Mouse (Mus musculus): Measurements from ENCODE around the gene Lrp1.

The Lrp1 gene

GRCm38 (mm10) chr10:127598607-127599006 is 22.3 kb downstream of the Lrp1 start:
- in situ Hi-C loops (cut with MboI; ENCODE audit: unreplicated experiment in 2 of 2): no loop called here

- in situ Hi-C loops (cut with MboI; ENCODE audit: unreplicated experiment in 2 of 2): no loop called here
Observed at GRCm38 (mm10) chr10:127597311-127597901, 23.5 kb downstream of the Lrp1 start.

DNA sequence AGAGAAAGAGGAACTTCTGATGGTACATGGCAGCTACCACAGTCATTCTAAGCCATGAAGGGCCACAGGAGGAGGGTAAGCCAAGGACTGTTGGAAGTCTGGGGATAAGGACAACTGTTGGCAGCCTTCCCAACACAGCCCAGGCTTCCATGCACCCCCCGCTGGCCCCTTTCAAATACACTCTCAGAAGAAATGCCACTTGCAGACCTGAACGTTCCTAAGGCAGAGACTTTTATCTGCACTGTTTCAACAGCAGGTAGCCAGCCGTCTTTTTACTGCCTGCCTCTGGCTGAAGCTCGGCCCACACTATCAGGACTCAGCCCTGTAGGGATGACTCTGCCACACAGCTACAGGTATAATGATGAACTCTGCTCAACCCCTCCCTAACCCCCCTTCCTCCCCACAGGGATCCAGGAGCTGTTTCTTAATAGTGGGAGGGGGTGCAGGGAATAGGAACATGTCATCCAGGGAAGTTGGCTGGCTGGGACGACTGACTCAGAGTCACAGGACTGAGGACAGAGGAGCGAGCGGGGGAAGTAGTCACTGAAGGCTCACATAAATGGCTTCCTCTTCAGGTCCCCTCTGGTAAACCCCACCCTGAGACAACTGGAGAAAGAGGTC is 24.5 kb downstream of the Lrp1 start:
- in situ Hi-C loops (cut with MboI; ENCODE audit: unreplicated experiment in 2 of 2): no loop called here

GRCm38 (mm10) chr10:127594930-127595715 is 25.8 kb downstream of the Lrp1 start:
- in situ Hi-C loops (cut with MboI; ENCODE audit: unreplicated experiment in 2 of 2): no loop called here

- in situ Hi-C loops (cut with MboI; ENCODE audit: unreplicated experiment in 2 of 2): no loop called here
Observed at GRCm38 (mm10) chr10:127594405-127594804, 26.5 kb downstream of the Lrp1 start.

- in situ Hi-C loops (cut with MboI; ENCODE audit: unreplicated experiment in 2 of 2): no loop called here
Observed at GRCm38 (mm10) chr10:127592850-127593249, 28.1 kb downstream of the Lrp1 start.

- in situ Hi-C loops (cut with MboI; ENCODE audit: unreplicated experiment in 2 of 2): no loop called here
Observed at GRCm38 (mm10) chr10:127592423-127592822, 28.5 kb downstream of the Lrp1 start.

- in situ Hi-C loops (cut with MboI; ENCODE audit: unreplicated experiment in 2 of 2): no loop called here
Observed at GRCm38 (mm10) chr10:127591514-127591913, 29.4 kb downstream of the Lrp1 start.

DNA sequence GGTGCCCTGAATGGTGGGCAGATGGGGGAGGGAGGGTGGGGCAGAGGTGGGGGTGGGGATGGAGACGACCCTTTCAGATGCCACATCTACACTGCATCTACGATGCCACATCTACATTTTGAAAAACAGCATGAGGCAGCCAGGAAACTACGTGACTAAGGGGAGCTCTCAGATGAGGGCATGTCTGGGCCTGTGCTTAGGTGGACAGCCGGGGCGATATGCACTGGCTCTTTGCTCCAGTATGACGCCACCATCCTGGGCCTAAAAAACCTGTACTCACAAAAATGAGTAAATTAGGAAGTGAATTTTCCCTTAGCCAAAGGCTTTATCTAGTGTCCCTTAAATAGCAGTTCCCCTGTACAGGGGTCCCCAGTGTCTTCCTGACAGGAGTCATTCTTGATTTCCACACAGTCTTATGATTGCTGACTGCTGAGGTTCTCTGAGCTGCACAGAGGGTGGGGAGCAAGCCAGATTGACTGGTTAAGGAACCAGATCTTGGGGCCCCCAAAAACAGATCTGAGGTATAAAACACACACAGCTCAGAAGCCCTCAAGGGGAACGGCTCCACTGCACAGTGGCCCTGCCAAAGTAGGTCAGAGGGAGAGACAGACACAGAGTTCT is 30.0 kb downstream of the Lrp1 start:
- in situ Hi-C loops (cut with MboI; ENCODE audit: unreplicated experiment in 2 of 2): no loop called here

- in situ Hi-C loops (cut with MboI; ENCODE audit: unreplicated experiment in 2 of 2): no loop called here
Observed at GRCm38 (mm10) chr10:127590256-127590655, 30.7 kb downstream of the Lrp1 start.

- in situ Hi-C loops (cut with MboI; ENCODE audit: unreplicated experiment in 2 of 2): no loop called here
Observed at GRCm38 (mm10) chr10:127587776-127588175, 33.2 kb downstream of the Lrp1 start.

DNA sequence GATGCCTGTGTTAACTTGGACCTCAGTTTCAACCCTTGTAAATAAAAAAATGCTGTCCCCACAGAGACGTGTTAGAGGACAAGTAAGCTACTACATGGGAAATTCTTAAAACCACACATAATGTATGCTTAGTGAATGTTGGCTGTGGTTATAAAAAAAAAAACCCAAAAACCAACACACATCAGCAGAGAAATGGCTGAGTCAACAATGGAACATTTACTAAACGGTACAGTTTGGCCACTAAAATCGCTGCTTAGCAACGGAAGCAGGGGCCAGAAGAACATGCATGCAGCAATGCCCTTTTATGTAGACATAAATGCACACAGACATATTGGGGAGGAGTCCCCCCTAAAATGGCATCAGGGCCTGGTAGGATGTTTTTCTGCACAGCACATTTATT is 34.7 kb downstream of the Lrp1 start:
- in situ Hi-C loops (cut with MboI; ENCODE audit: unreplicated experiment in 2 of 2): no loop called here

- in situ Hi-C loops (cut with MboI; ENCODE audit: unreplicated experiment in 2 of 2): no loop called here
Observed at GRCm38 (mm10) chr10:127585598-127585997, 35.4 kb downstream of the Lrp1 start.

- in situ Hi-C loops (cut with MboI; ENCODE audit: unreplicated experiment in 2 of 2): no loop called here
Observed at GRCm38 (mm10) chr10:127583649-127584048, 37.3 kb downstream of the Lrp1 start.

GRCm38 (mm10) chr10:127581291-127581690 is 39.7 kb downstream of the Lrp1 start:
- in situ Hi-C loops (cut with MboI; ENCODE audit: unreplicated experiment in 2 of 2): no loop called here

- in situ Hi-C loops (cut with MboI; ENCODE audit: unreplicated experiment in 2 of 2): loop anchor here (5.0 to 10.0 kb wide), 3 partner anchors 34 to 359 kb away; partner anchors contain the start of gene Lrp1 (in 1 of the 2)
Observed at GRCm38 (mm10) chr10:127577982-127578381, 43.0 kb downstream of the Lrp1 start.

- in situ Hi-C loops (cut with MboI; ENCODE audit: unreplicated experiment in 2 of 2): loop anchor here (5.0 to 10.0 kb wide), 3 partner anchors 35 to 360 kb away; partner anchors contain the start of gene Lrp1 (in 1 of the 2)
Observed at GRCm38 (mm10) chr10:127577156-127577555, 43.8 kb downstream of the Lrp1 start.

DNA sequence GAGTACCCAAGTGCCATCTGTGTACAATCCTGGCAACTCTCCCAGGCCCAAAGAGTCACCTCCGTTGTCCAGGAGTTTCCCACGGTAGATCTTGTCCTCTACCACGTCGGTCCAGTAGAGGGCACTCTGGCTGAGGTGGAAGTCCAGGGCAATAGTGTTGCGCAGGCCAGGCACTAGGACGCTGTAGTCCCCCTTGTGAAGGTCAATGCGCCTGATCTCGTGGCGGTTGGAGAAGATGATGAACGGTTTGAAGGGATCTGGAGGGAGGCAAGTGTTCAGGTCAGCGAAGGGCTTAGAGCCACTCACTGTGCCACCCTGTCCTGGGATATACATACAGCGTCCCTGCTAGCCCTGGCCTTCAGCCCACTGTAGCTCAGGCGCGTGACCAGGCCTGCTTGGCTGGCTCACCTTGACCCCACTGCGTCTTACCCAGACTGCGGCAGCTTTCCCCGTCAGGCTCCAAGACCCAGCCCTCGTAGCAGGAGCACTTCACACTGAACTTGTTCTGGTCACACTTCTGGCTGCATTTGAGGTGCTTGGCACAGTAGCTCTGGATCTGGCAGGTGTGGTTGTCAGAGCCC is 44.5 kb downstream of the Lrp1 start:
- in situ Hi-C loops (cut with MboI; ENCODE audit: unreplicated experiment in 2 of 2): loop anchor here (5.0 to 10.0 kb wide), 3 partner anchors 36 to 361 kb away; partner anchors contain the start of gene Lrp1 (in 1 of the 2)

DNA sequence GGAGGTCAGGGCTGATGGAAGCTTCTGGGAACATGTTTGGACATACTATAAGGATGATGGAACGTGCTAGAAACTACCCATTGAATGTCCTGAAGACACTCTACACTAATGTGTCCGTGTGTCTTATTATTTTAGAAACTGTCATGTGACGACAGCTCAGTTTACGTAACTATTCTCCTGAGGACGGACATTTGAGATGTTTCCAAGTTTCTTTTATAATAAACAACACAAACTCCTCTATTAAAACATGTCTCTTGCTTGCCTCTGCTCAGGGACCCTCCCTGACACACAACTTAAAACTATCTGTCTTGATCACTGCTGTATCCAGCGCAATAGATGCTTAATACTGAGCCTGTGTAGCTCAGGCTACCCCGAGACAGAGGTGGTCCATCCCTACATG is 45.2 kb downstream of the Lrp1 start:
- in situ Hi-C loops (cut with MboI; ENCODE audit: unreplicated experiment in 2 of 2): loop anchor here (5.0 to 10.0 kb wide), 3 partner anchors 37 to 362 kb away; partner anchors contain the start of gene Lrp1 (in 1 of the 2)

DNA sequence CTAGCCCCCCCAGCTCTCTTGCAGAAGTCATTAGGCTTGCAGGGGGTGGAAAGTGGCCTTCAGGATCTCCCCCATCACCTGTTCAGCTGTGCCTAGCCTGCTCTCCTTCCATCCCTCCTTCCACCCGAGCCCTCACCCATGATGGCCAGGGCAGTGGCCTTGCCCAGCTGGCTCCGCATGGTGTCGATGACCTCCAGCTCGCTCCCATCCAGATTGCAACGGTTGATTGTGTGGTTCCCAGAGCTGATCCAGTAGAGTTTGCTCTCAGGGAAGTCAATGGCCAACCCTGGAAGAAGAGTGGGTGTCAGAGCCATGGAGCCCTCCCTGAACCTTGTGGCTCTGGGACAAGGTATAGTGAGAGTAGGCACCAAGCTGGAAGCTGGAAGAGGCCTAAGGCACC is 48.7 kb downstream of the Lrp1 start:
- in situ Hi-C loops (cut with MboI; ENCODE audit: unreplicated experiment in 2 of 2): loop anchor here in 1 of 2 experiments (10.0 kb wide), 1 partner anchor 53 kb away; the partner anchor contains the start of gene Lrp1
